Mouse (Mus musculus): ENCODE results near the gene Lrmp. TPM values are rescaled to one million over a fixed set of nuclear protein-coding genes. Genes with fewer than 3 reads are reported as not detected.
A peak's percentile ranks its signal among the peaks of the same experiment; 100 is the strongest.
"Not testable (repeated sequence)": the region's sequence is repeated elsewhere in the genome, so short reads cannot be mapped to it uniquely, and the experiment has no call there.

The Lrmp gene
- total RNA-seq, 2 experiments from 2014 or later: 3.8 to 6.1 TPM

GRCm38 (mm10) chr6:145088451-145089113, 26.9 kb upstream of the Lrmp start:
- Histone ChIP-seq H3K4me3 (no peak overlapping the region), H3K27ac (no peak overlapping the region)
- DNase-seq (ENCODE audit: low spot score in 2 of 2): no peak
- TF ChIP-seq CTCF (conservative IDR thresholded peaks at IDR 0.05): peak; percentile 87

GRCm38 (mm10) chr6:145089373-145089772, 26.1 kb upstream of the Lrmp start:
- TF ChIP-seq CTCF (conservative IDR thresholded peaks at IDR 0.05): no peak
- Histone ChIP-seq H3K4me3 (no peak overlapping the region), H3K27ac (no peak overlapping the region)
- no peak for DNase-seq (ENCODE audit: low spot score in 2 of 2)

- TF ChIP-seq CTCF (conservative IDR thresholded peaks at IDR 0.05): no peak
- no peak overlapping the region for H3K4me3 ChIP-seq
- DNase-seq (ENCODE audit: low spot score in 2 of 2): no peak
These were observed 25.1 kb upstream of the Lrmp start for GRCm38 (mm10) chr6:145090201-145090863.

GRCm38 (mm10) chr6:145090928-145091327, 24.5 kb upstream of the Lrmp start:
- DNase-seq (ENCODE audit: low spot score in 2 of 2): no peak
- Histone ChIP-seq H3K27ac (no peak overlapping the region), H3K4me3 (no peak overlapping the region)
- TF ChIP-seq CTCF (conservative IDR thresholded peaks at IDR 0.05): no peak

More at GRCm38 (mm10) chr6:145090201-145090863, 25.1 kb upstream of the Lrmp start:
- no peak overlapping the region for H3K27ac ChIP-seq

- TF ChIP-seq CTCF (conservative IDR thresholded peaks at IDR 0.05): no peak
- no peak for DNase-seq (ENCODE audit: low spot score in 2 of 2)
- Histone ChIP-seq H3K4me3 (no peak overlapping the region), H3K27ac (no peak overlapping the region)
These were observed 23.5 kb upstream of the Lrmp start for GRCm38 (mm10) chr6:145091998-145092397.

GRCm38 (mm10) chr6:145093038-145093622, 22.3 kb upstream of the Lrmp start:
- not testable (repeated sequence) for H3K27ac ChIP-seq; DNase-seq (ENCODE audit: low spot score in 2 of 2); H3K4me3 ChIP-seq

- no peak overlapping the region for H3K4me3 ChIP-seq
- H3K27ac ChIP-seq: no peak overlapping the region
- no peak for DNase-seq (ENCODE audit: low spot score in 2 of 2)
- TF ChIP-seq CTCF (conservative IDR thresholded peaks at IDR 0.05): no peak
These were observed 21.0 kb upstream of the Lrmp start for GRCm38 (mm10) chr6:145094431-145094830.

GRCm38 (mm10) chr6:145100923-145101322, 14.5 kb upstream of the Lrmp start:
- H3K4me3 ChIP-seq: no peak overlapping the region
- TF ChIP-seq CTCF (conservative IDR thresholded peaks at IDR 0.05): no peak
- no peak for DNase-seq (ENCODE audit: low spot score in 2 of 2)
- H3K27ac ChIP-seq: no peak overlapping the region

- DNase-seq (ENCODE audit: low spot score in 2 of 2): no peak
- no peak overlapping the region for H3K4me3 ChIP-seq
- no peak overlapping the region for H3K27ac ChIP-seq
- TF ChIP-seq CTCF (conservative IDR thresholded peaks at IDR 0.05): no peak
These were observed 11.1 kb upstream of the Lrmp start for GRCm38 (mm10) chr6:145104241-145104939.

GRCm38 (mm10) chr6:145105439-145105838, 10.0 kb upstream of the Lrmp start:
- Histone ChIP-seq H3K27ac (no peak overlapping the region), H3K4me3 (no peak overlapping the region)
- DNase-seq (ENCODE audit: low spot score in 2 of 2): no peak
- TF ChIP-seq CTCF (conservative IDR thresholded peaks at IDR 0.05): no peak

- H3K27ac ChIP-seq: no peak overlapping the region
- no peak for DNase-seq (ENCODE audit: low spot score in 2 of 2)
- no peak overlapping the region for H3K4me3 ChIP-seq
- no peak for TF ChIP-seq CTCF (conservative IDR thresholded peaks at IDR 0.05)
These were observed 9.2 kb upstream of the Lrmp start for GRCm38 (mm10) chr6:145106163-145106842.

GRCm38 (mm10) chr6:145110786-145111185, 4.7 kb upstream of the Lrmp start:
- no peak for DNase-seq (ENCODE audit: low spot score in 2 of 2)
- Histone ChIP-seq H3K4me3 (no peak overlapping the region), H3K27ac (no peak overlapping the region)
- TF ChIP-seq CTCF (conservative IDR thresholded peaks at IDR 0.05): no peak

GRCm38 (mm10) chr6:145112865-145113264, 2.6 kb upstream of the Lrmp start:
- DNase-seq (ENCODE audit: low spot score in 2 of 2): no peak
- no peak for TF ChIP-seq CTCF (conservative IDR thresholded peaks at IDR 0.05)
- H3K4me3 ChIP-seq: no peak overlapping the region
- no peak overlapping the region for H3K27ac ChIP-seq

Data from layer of hippocampus, adult 2 months (tissue).